Mouse (Mus musculus) liver, adult 2 months (tissue): Measurements from ENCODE around the gene Cdh12.

Experiments used
- CTCF ChIP-seq: fragments of 200-500 bp; IDR thresholded peaks from 2 replicates; pipeline ENCODE4 v1.5.1; 2011; ENCODE audit warnings: low read depth, low read length, control low read depth
- POLR2A ChIP-seq: fragments of 200-500 bp; IDR thresholded peaks from 2 replicates; pipeline ENCODE4 v1.6.1; 2011; ENCODE audit warnings: low read length, control low read depth; ENCODE audit not compliant: insufficient read depth; ENCODE audit errors: extremely low read depth

GRCm38 (mm10) chr15:20591599-20591998 lies 142.5 kb downstream of the Cdh12 start:
- TF ChIP-seq CTCF (no peak), POLR2A (no peak)
